Mouse (Mus musculus) NIH3T3 (cell line): ENCODE data around the gene Pdcd6ip.
"Not testable (repeated sequence)": the region's sequence is repeated elsewhere in the genome, so short reads cannot be mapped to it uniquely, and the experiment has no call there.

ENCODE experiments used
- DNase-seq: peaks from one replicate; pipeline ENCODE4 v3.0.0-alpha.2; 2012; ENCODE audit warnings: low read depth

Gene Pdcd6ip

GRCm38 (mm10) chr9:113707481-113708360, at the start of gene Pdcd6ip:
Pdcd6ip (minus strand) TSS chr9:113708259.
- DNase-seq: peak; percentile 94

DNA sequence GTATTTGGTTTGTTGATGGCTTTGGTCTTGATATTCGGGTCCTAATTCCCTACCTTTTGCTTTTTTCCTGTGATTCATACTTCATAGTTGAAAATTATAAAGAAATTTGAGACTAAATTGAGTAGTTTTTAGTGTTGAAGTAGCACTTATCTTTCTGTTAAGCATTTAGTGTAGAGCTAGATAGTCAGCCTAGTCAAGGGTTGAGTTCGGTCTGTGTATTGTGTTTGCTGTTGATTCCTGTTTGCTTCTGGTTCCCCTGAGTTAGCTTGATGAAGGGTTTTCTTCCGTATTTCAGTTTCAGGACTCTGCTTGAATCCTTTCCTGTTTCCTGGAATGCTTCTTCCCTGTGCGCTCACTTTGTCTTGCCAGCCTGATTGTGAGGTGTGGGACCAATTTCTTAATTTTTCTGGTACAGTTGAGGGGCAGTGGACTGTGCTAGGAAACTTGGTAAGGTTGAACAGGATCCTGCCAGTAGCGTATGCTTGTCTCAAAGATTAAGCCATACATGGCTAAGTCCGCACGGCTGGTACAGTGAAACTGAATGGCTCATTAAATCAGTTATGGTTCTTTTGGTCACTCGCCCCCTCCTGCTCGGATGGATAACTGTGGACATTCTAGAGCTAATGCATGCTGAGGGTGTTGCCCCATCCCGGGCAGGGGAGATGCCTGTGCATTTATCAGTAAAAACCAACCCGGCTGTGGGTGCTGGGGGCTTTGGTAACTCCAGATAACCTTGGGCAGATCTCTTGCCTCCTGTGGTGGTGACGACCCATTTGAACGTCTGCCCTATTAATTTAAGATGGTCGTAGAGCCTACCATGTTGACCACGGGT, 48.0 kb upstream of the Pdcd6ip start:
- no peak for DNase-seq

- no peak for DNase-seq
Observed at GRCm38 (mm10) chr9:113749356-113749755, 41.3 kb upstream of the Pdcd6ip start.

DNA sequence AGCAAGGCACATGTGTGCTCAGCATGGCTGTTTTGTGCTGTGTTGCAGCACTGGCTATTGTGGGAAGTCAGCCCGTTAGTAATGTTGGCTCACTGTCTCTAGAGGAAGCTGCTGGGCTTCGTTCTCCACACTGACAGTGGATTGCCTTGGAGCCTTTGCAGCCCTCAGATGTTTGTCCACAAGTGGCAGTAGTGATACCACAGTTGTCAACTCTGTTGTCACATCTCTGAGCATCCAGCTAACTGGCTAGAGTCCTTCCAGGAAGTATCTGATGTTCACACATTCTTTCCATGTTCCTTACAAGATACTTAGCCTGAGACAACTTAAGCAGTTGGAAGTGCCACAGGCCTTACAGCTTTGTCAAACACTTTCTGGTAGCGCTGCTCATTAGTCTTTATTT, 35.2 kb upstream of the Pdcd6ip start:
- no peak for DNase-seq

DNA sequence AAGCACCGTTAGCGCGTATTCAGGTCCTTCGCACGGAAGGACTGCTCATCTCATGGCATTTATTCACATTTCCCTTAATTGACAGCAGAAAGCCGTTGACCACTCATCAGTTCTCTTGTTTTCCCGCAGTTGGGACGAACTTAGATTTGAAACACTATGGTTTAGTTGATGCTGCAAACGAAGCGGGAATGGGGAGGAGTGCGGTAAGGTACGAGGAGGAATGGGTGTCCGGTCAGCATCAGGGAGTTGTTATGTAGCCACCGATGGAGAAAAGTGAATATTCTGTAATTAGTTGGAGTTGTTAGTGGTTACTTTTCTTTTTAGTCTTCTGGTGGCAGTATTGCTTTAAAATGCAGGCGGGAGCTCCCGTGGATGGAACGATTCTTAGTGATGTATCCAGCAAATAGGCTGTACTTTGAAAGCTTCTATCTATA, 34.3 kb upstream of the Pdcd6ip start:
- peak; percentile 64 for DNase-seq

- peak; percentile 65 for DNase-seq
Observed at GRCm38 (mm10) chr9:113741637-113742137, 33.6 kb upstream of the Pdcd6ip start.

GRCm38 (mm10) chr9:113741108-113741636, 33.1 kb upstream of the Pdcd6ip start, which contains the start of gene Clasp2:
Clasp2 (plus strand) TSS chr9:113741473.
- DNase-seq: peak; percentile 86

- DNase-seq: no peak
Observed at GRCm38 (mm10) chr9:113738941-113739340, 30.9 kb upstream of the Pdcd6ip start.

- DNase-seq: peak; percentile 71
Observed at GRCm38 (mm10) chr9:113738021-113738420, 30.0 kb upstream of the Pdcd6ip start.

DNA sequence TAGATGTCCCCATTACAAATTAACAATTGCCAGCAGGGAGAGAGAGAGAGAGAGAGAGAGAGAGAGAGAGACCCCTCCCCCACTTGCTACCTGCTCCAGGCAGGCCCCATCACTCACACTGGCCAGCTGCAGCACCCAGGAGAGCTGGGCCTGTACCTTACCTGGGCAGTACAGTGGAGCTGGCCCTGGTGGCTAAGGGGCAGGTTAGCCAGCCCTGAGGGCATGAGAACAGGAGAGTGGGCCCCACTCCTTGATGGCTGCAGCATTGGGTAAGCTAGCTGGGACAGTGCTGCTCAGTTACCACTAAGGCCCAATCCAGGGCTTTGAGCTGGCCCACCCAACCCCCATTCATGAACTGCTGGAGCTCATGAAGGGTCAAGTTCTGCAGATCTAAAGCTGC, 27.9 kb upstream of the Pdcd6ip start:
- DNase-seq: no peak

DNA sequence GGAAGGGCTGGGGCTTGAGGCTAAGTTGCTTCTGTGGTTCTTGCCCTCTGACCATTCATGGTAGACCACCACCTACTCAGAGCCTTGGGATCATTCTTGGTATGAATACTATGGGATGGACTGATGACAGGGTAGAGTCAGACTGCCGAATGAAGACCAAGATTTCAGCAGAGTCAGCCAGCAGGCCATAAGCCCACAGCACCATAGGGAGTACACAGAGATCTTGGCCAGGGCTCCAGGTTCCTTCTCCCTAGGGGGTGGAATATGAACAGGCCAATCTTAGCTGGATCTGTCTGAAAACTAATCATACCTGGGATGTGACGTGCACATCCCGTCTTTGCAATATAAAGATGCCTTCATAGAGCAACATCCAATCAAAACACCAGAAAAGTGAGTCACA, 23.5 kb upstream of the Pdcd6ip start:
- no peak for DNase-seq

DNA sequence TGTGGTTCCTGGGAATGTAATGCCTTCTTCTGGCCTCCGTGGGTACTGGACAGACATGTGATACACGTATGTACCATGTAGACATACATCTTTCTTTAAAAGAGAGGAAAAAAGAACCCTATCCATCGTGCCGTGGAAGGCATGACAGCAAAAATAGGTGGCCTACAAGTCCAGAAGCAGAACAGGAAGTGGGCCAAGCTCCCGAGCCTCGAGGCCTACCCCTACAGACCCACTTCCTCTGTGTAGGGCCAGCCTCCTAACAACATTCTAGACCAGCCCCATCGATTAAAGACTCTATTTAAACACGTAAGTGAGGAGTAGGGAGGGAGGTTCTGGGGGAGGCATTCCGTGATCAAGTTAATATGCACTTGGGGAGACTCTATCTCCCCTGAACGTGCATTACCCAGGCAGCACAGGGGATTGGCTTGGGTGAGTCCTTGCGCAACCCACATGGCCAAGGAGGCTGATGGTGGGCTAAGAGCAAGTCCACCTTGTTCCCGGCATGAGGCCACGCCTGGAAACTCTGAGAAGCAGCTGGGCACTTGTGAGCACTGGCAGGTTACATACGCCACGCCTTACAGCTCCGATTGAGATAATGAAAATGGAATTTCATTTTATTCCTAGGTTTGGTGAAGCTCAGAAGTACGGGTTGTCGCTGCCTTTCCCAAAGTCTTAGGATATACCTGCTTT, 19.1 kb upstream of the Pdcd6ip start:
- no peak for DNase-seq

GRCm38 (mm10) chr9:113726131-113726530, 18.1 kb upstream of the Pdcd6ip start:
- DNase-seq: peak; percentile 51

DNA sequence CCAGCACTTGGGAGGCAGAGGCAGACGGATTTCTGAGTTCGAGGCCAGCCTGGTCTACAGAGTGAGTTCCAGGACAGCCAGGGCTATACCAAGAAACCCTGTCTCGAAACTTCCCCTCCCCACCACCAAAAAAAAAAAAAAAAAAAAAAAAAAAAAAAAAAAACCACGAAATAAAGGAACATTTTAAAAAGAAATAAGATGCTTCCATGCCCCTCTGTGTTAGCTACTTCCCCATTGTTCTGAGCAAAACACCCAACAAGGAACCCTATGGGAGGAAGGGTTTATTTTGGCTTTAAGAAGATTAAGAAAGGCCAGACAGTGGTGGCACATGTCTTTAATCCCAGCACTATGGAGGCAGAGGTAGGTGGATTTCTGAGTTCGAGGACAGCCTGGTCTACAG, 17.6 kb upstream of the Pdcd6ip start:
- DNase-seq: not testable (repeated sequence)

- DNase-seq: no peak
Observed at GRCm38 (mm10) chr9:113724646-113725045, 16.6 kb upstream of the Pdcd6ip start.

- peak; percentile 80 for DNase-seq
Observed at GRCm38 (mm10) chr9:113719063-113719462, 11.0 kb upstream of the Pdcd6ip start.

GRCm38 (mm10) chr9:113710871-113711270, 2.8 kb upstream of the Pdcd6ip start:
- no peak for DNase-seq

- DNase-seq: no peak
Observed at GRCm38 (mm10) chr9:113708361-113709280, 562 bp upstream of the Pdcd6ip start.

DNA sequence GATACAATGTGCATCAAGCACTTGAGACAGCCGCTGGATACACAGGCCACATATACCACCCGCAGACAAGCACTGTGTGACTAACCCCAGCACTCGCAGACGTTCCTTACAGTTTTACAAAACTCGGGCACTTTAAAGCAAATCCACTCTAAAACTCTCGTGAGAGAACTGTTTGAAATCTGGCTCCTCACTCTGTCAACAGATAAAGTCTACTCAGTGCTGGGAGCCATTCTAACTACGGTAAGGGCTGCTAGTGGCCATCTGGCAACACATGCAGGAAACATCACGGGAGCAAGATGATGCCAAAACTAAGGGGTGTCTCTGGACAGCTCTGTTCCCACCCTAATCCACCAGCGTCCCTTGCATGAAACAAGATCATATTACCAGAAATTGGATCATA, 1.2 kb downstream of the Pdcd6ip start:
- peak; percentile 26 for DNase-seq

DNA sequence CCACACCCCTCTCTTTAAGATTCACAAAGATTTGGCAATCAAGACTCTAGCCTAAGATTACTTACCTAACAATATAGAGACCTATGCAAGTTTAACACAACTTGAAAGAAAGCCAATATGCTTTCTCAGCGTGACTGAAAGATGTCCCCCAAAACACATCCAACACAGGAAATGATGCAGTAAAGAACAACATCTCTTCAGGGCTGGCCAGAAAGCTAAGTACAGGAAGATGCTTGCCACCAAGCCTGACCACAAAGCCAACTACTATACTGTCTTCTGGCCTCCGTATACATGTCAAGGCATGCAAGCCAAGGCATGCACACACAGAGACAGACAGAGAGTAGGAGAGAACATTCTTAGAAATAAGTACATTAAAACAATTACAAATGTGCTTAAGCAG, 2.0 kb downstream of the Pdcd6ip start:
- no peak for DNase-seq
